Mouse (Mus musculus) ES-E14 (cell line): ENCODE measurements around the gene Trub1. TPM values are rescaled to one million over a fixed set of nuclear protein-coding genes. Genes with fewer than 3 reads are reported as not detected.

Experiments used
- DNase-seq: peaks from one replicate; pipeline ENCODE4 v3.0.0-alpha.2; 2013; ENCODE audit warnings: low read depth, low spot score
- H3K27ac ChIP-seq: 2 replicates; pipeline ENCODE4 v1.5.1; 2012; ENCODE audit warnings: low read depth, mild to moderate bottlenecking, low read length, moderate library complexity, mixed read lengths; ENCODE audit not compliant: poor library complexity, insufficient read depth, severe bottlenecking
- H3K36me3 ChIP-seq: 2 replicates; pipeline ENCODE4 v1.6.1; 2012; ENCODE audit warnings: mild to moderate bottlenecking, low read length, moderate library complexity, mixed read lengths; ENCODE audit not compliant: control insufficient read depth, poor library complexity, insufficient read depth, severe bottlenecking
- H3K4me1 ChIP-seq, 2 experiments: fragments of 150-350 bp in 1 of 2; sonication (generic) in 1 of 2; 2 replicates each; pipeline ENCODE4 v1.6.1; 2012; ENCODE audit warnings: low read length in 2 of 2, mild to moderate bottlenecking in 1 of 2, mixed read lengths in 1 of 2; ENCODE audit not compliant: control insufficient read depth in 2 of 2, insufficient read depth in 2 of 2, poor library complexity in 1 of 2
- H3K4me3 ChIP-seq, 2 experiments: fragments of 150-350 bp in 1 of 2; sonication (generic) in 1 of 2; 2 replicates each; pipeline ENCODE4 v1.5.1; 2012; ENCODE audit warnings: low read length in 2 of 2, low read depth in 1 of 2, mild to moderate bottlenecking in 1 of 2, mixed read lengths in 1 of 2; ENCODE audit not compliant: insufficient read depth in 1 of 2, poor library complexity in 1 of 2, severe bottlenecking in 1 of 2
- H3K9ac ChIP-seq: 2 replicates; pipeline ENCODE4 v1.6.1; 2012; ENCODE audit warnings: low read depth, mild to moderate bottlenecking, low read length, mixed read lengths; ENCODE audit not compliant: poor library complexity, insufficient read depth, severe bottlenecking
- H3K9me3 ChIP-seq: fragments of 150-350 bp; sonication (generic); 2 replicates; pipeline ENCODE4 v1.6.1; 2012; ENCODE audit warnings: low read depth, mild to moderate bottlenecking, low read length; ENCODE audit not compliant: control insufficient read depth, insufficient read depth
- CHD2 ChIP-seq: IDR thresholded peaks from 2 replicates; pipeline ENCODE4 v1.6.1; 2014; ENCODE audit warnings: mild to moderate bottlenecking, low read depth, low read length, inconsistent platforms
- HCFC1 ChIP-seq: IDR thresholded peaks from 2 replicates; pipeline ENCODE4 v1.6.1; 2012; ENCODE audit warnings: low read length, inconsistent platforms, borderline replicate concordance; ENCODE audit not compliant: insufficient read depth
- MAFK ChIP-seq: IDR thresholded peaks from 2 replicates; pipeline ENCODE4 v1.6.1; 2014; ENCODE audit warnings: mild to moderate bottlenecking, low read depth, low read length, inconsistent platforms; ENCODE audit not compliant: insufficient read depth
- ZC3H11A ChIP-seq: IDR thresholded peaks from 2 replicates; pipeline ENCODE4 v1.6.1; 2012; ENCODE audit warnings: low read depth, mild to moderate bottlenecking, inconsistent platforms, low read length, borderline replicate concordance
- ZNF384 ChIP-seq: IDR thresholded peaks from 2 replicates; pipeline ENCODE4 v1.6.1; 2012; ENCODE audit warnings: low read depth, low read length, inconsistent platforms
- in situ Hi-C, 2 experiments: fragments of 600-800 bp; cut with MboI; formaldehyde crosslinking; loops; one replicate each; pipeline ENCODE4 v1.15.1; 2025; ENCODE audit warnings: low sequenced_read_pairs in 2 of 2, inconsistent platforms in 1 of 2; ENCODE audit not compliant: unreplicated experiment in 2 of 2
- total RNA-seq: library from RNA; depleted of rRNA; stranded (reverse); fragments of 300-350 nt; gene quantifications from 2 replicates; pipeline ENCODE4 v1.2.3, GENCODE M21; 2012

Trub1 gene
- total RNA-seq, 1 experiment, result 12.5 TPM

- TF ChIP-seq ZC3H11A (no peak), HCFC1 (no peak), MAFK (no peak)
- Histone ChIP-seq H3K27ac (no peak overlapping the region), H3K9me3 (no peaks in the 10 kb centered on the region), H3K4me3 (no peak overlapping the region), H3K9ac (no peak overlapping the region), H3K4me1 (no peaks in the 10 kb centered on the region), H3K36me3 (peaks cover 3% of the 10 kb centered on the region; the same call in 1 of the 2 replicates)
- DNase-seq, result no peak
- in situ Hi-C loops, result no loop called here
These were observed 38.3 kb downstream of the Trub1 start for GRCm38 (mm10) chr19:57491030-57491429.

DNA sequence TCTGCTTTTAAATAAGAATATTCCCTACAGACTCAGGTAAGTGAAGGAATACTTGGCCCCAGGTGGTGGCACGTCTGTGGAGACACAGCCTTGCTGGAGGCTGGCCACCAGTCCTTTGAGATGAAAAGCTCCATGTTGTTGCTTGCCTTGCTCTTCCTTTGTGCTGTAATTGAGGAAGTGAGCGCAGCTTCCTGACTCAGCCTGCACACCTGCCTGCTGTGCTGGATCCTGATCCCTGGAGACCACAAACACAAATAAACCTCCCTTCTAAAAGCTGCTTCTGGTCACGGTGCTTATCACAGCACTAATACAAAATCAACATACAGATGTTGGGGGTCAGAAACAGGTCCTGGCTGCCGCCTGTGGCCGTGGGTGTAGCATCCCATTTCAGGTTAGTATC lies 41.3 kb downstream of the Trub1 start:
- Histone ChIP-seq H3K27ac (no peak overlapping the region), H3K4me3 (no peak overlapping the region), H3K9me3 (no peaks in the 10 kb centered on the region), H3K36me3 (peaks cover 2% of the 10 kb centered on the region; the same call in 1 of the 2 replicates), H3K4me1 (no peaks in the 10 kb centered on the region), H3K9ac (no peak overlapping the region)
- in situ Hi-C loops, result no loop called here
- no peak for DNase-seq
- TF ChIP-seq ZC3H11A, result no peak
- no peak for TF ChIP-seq MAFK
- no peak for TF ChIP-seq CHD2
- TF ChIP-seq HCFC1, result no peak
- no peak for TF ChIP-seq ZNF384

- no peak for DNase-seq
- H3K9me3 ChIP-seq, result no peaks in the 10 kb centered on the region
- H3K4me3 ChIP-seq, result no peak overlapping the region
- in situ Hi-C loops, result no loop called here
- no peaks in the 10 kb centered on the region for H3K36me3 ChIP-seq
- no peak overlapping the region for H3K9ac ChIP-seq
- no peak for TF ChIP-seq HCFC1
- H3K4me1 ChIP-seq, result no peaks in the 10 kb centered on the region
- H3K27ac ChIP-seq, result no peak overlapping the region
These were observed 45.5 kb downstream of the Trub1 start for GRCm38 (mm10) chr19:57498110-57498743.

GRCm38 (mm10) chr19:57498884-57499410 lies 46.2 kb downstream of the Trub1 start:
- no peak for DNase-seq
- no peak overlapping the region for H3K27ac ChIP-seq

GRCm38 (mm10) chr19:57500254-57500653 lies 47.5 kb downstream of the Trub1 start:
- no peak overlapping the region for H3K9ac ChIP-seq
- no peaks in the 10 kb centered on the region for H3K36me3 ChIP-seq
- TF ChIP-seq CHD2 (no peak), ZC3H11A (no peak), HCFC1 (no peak), MAFK (no peak), ZNF384 (no peak)
- no peaks in the 10 kb centered on the region for H3K9me3 ChIP-seq
- no peak overlapping the region for H3K27ac ChIP-seq
- no peak for DNase-seq
- in situ Hi-C loops, result no loop called here
- no peaks in the 10 kb centered on the region for H3K4me1 ChIP-seq
- no peak overlapping the region for H3K4me3 ChIP-seq

More at GRCm38 (mm10) chr19:57498884-57499410, 46.2 kb downstream of the Trub1 start:
- H3K4me3 ChIP-seq, result no peak overlapping the region
- no peaks in the 10 kb centered on the region for H3K9me3 ChIP-seq
- in situ Hi-C loops, result no loop called here
- H3K4me1 ChIP-seq, result no peaks in the 10 kb centered on the region
- TF ChIP-seq ZC3H11A, result no peak
- no peak for TF ChIP-seq MAFK
- no peak for TF ChIP-seq CHD2
- TF ChIP-seq ZNF384, result no peak
- no peak for TF ChIP-seq HCFC1
- H3K36me3 ChIP-seq, result no peaks in the 10 kb centered on the region
- no peak overlapping the region for H3K9ac ChIP-seq
